Mouse (Mus musculus) liver, embryonic 14.5 days (tissue): ENCODE data around the gene Clybl. TPM values are rescaled to one million over a fixed set of nuclear protein-coding genes. Genes with fewer than 3 reads are reported as not detected.

Source experiments
- ATAC-seq: fragments of 200-750 bp; cut with Nextera tagmentation; 2 replicates; pipeline ENCODE4 v1.8.0; 2017; ENCODE audit warnings: moderate number of reproducible peaks, mild to moderate bottlenecking, moderate library complexity; ENCODE audit not compliant: insufficient read depth
- DNase-seq, 3 experiments: peaks; one replicate each; pipeline ENCODE4 v3.0.0-alpha.2; 2012 to 2013; ENCODE audit warnings: low read depth in 3 of 3, low spot score in 3 of 3
- H3K27ac ChIP-seq: fragments of 300-500 bp; sonication (generic); 2 replicates; pipeline ENCODE4 v1.5.1; 2014; ENCODE audit warnings: moderate library complexity, mild to moderate bottlenecking, control low read depth, inconsistent platforms
- H3K27me3 ChIP-seq: fragments of 300-500 bp; sonication (generic); 2 replicates; pipeline ENCODE4 v1.6.1; 2014; ENCODE audit warnings: mild to moderate bottlenecking, low read length, moderate library complexity; ENCODE audit not compliant: control insufficient read depth, insufficient read depth
- H3K36me3 ChIP-seq: fragments of 300-500 bp; sonication (generic); replicated peaks from 2 replicates; pipeline ENCODE4 v1.6.1; 2014; ENCODE audit warnings: low read depth; ENCODE audit not compliant: control insufficient read depth, insufficient read depth
- H3K4me1 ChIP-seq, 2 experiments: fragments of 200-500 bp in 1 of 2; fragments of 300-500 bp in 1 of 2; sonication (generic) in 1 of 2; replicated peaks; 2 replicates each; pipeline ENCODE4 v1.6.1; 2012 to 2014; ENCODE audit warnings: antibody characterized with exemption in 1 of 2, inconsistent platforms in 1 of 2, low read length in 1 of 2; ENCODE audit not compliant: control insufficient read depth in 2 of 2, insufficient read depth in 2 of 2
- H3K4me2 ChIP-seq: fragments of 300-500 bp; sonication (generic); 2 replicates; pipeline ENCODE4 v1.6.1; 2014; ENCODE audit warnings: low read depth, mild to moderate bottlenecking, control low read depth, moderate library complexity
- H3K4me3 ChIP-seq, 2 experiments: fragments of 200-500 bp in 1 of 2; fragments of 300-500 bp in 1 of 2; sonication (generic) in 1 of 2; 2 replicates each; pipeline ENCODE4 v1.5.1; 2012 to 2014; ENCODE audit warnings: low read depth in 2 of 2, low read length in 2 of 2, mild to moderate bottlenecking in 2 of 2, control low read depth in 1 of 2, inconsistent platforms in 1 of 2, moderate library complexity in 1 of 2; ENCODE audit not compliant: insufficient read depth in 1 of 2
- H3K9ac ChIP-seq: fragments of 300-500 bp; sonication (generic); replicated peaks from 2 replicates; pipeline ENCODE4 v1.6.1; 2014; ENCODE audit warnings: mild to moderate bottlenecking, control low read depth, moderate library complexity
- H3K9me3 ChIP-seq: fragments of 300-500 bp; sonication (generic); 2 replicates; pipeline ENCODE4 v1.6.1; 2016; ENCODE audit warnings: low read length, mixed read lengths; ENCODE audit not compliant: control insufficient read depth
- CTCF ChIP-seq: IDR thresholded peaks from 2 replicates; pipeline ENCODE4 v1.5.1; 2016; ENCODE audit warnings: antibody characterized with exemption, low read depth, control low read depth
- EP300 ChIP-seq: IDR thresholded peaks from 2 replicates; pipeline ENCODE4 v1.6.1; 2016; ENCODE audit warnings: antibody characterized with exemption, low read depth
- WGBS: fragments of 180-500 bp; shearing (Covaris S2); extraction: QIAGEN DNeasy Blood & Tissue Kit; methylation state at CpG from one replicate; pipeline ENCODE4 v1.1.7; 2014; ENCODE audit not compliant: insufficient replicate concordance; 5-methylcytosine and 5-hydroxymethylcytosine counted together
- polyA plus RNA-seq, 2 experiments: library from polyadenylated mRNA; depleted of rRNA in 1 of 2; stranded (reverse) in 1 of 2; unstranded in 1 of 2; fragments of >200 nt; fragmentation: Nextera tagmentation in 1 of 2; extraction: Ambion mirVana in 1 of 2; gene quantifications; 2 replicates each; pipeline versions ENCODE4 v1.2.1 to v1.2.3; 2012 to 2014

The Clybl gene
- polyA plus RNA-seq, 2 experiments, result 15.6 to 28.9 TPM

GRCm38 (mm10) chr14:122427204-122427560, 245.7 kb downstream of the Clybl start:
- DNase-seq (no peak), ATAC-seq (no peak)
- no peak overlapping the region for H3K9ac ChIP-seq
- H3K4me1 ChIP-seq, result no peaks in the 10 kb centered on the region
- H3K27ac ChIP-seq, result no peak overlapping the region
- H3K4me3 ChIP-seq, result no peak overlapping the region
- H3K27me3 ChIP-seq, result no peaks in the 10 kb centered on the region
- 61% methylated on average over 8 of the region's 8 CpGs for WGBS
- no peak overlapping the region for H3K4me2 ChIP-seq
- H3K36me3 ChIP-seq, result no peaks in the 10 kb centered on the region
- TF ChIP-seq EP300 (no peak), CTCF (no peak)
- H3K9me3 ChIP-seq, result no peaks in the 10 kb centered on the region

DNA sequence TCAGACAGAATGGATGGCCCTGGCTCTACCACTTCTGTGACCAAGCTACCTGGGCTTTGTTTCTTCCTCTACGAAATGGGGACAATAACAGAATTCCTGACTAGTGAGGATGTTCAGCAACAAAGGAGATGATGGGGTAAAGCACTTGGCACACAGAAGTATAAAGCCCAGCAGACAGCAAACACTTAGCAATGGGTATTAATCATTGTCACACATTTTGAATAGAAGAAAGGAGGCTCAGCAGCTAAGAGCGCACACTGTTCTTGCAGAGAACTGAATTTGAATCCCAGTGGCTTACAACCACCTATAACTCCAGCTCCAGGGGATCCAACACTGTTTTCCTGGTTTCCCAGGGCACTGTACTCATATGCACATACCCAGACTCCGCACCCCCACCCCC, 246.2 kb downstream of the Clybl start:
- Histone ChIP-seq H3K4me2 (no peak overlapping the region), H3K27ac (no peak overlapping the region), H3K4me3 (no peak overlapping the region), H3K36me3 (no peaks in the 10 kb centered on the region), H3K27me3 (no peaks in the 10 kb centered on the region), H3K9me3 (no peaks in the 10 kb centered on the region), H3K4me1 (no peaks in the 10 kb centered on the region), H3K9ac (no peak overlapping the region)
- no peak for TF ChIP-seq EP300
- TF ChIP-seq CTCF, result no peak
- 53% methylated on average over 3 of the region's 3 CpGs for WGBS
- DNase-seq (no peak), ATAC-seq (no peak)

DNA sequence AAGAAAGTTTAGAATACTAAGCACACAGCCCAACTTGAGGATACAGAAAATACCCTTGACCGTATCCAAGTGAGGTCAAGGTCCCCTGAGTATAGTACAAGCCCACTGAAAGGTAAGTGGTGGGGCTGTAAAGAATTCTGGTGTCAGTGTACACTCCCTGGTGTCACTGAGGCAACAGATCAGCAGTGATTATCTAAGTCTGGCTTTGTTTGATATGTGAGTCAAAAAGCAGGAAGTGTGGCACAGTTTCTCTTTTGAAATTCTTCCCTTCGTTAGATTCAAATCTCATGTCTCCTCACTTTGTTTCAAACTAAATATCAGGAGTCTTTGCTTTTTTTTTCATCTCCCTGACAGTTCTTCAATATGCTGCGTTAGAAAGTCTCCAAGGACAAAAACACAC, 251.1 kb downstream of the Clybl start:
- no peaks in the 10 kb centered on the region for H3K36me3 ChIP-seq
- H3K27me3 ChIP-seq, result no peaks in the 10 kb centered on the region
- ATAC-seq (no peak), DNase-seq (no peak)
- no peaks in the 10 kb centered on the region for H3K4me1 ChIP-seq
- H3K9ac ChIP-seq, result no peak overlapping the region
- H3K4me3 ChIP-seq, result no peak overlapping the region
- no peak overlapping the region for H3K4me2 ChIP-seq
- no peaks in the 10 kb centered on the region for H3K9me3 ChIP-seq
- no peak for TF ChIP-seq EP300
- TF ChIP-seq CTCF, result no peak
- no peak overlapping the region for H3K27ac ChIP-seq
- 44% methylated on average over 3 of the region's 3 CpGs for WGBS

DNA sequence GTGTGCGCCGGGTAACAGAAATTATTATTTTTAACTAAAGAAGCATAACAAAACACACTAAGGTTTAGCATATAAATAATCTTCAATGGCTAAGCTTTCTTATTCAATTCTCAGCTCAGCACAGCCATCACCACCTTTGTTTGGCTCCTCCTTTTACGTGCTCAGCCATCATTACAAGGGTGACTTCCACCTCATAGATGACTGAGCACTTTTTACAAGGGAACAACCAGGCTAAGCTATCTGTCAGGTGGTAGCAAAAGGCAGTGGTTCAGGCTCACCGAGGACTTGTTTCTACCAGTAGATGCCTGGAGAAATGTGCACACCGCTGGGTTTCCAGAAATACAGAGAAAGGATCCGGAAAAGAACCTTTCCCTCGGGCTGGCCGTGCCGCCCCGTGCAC, 252.5 kb downstream of the Clybl start:
- no peak overlapping the region for H3K4me3 ChIP-seq
- H3K27me3 ChIP-seq, result no peaks in the 10 kb centered on the region
- no peak overlapping the region for H3K4me2 ChIP-seq
- ATAC-seq (no peak), DNase-seq (no peak)
- 63% methylated on average over 10 of the region's 10 CpGs for WGBS
- no peaks in the 10 kb centered on the region for H3K36me3 ChIP-seq
- H3K4me1 ChIP-seq, result no peaks in the 10 kb centered on the region
- no peak for TF ChIP-seq CTCF
- no peak for TF ChIP-seq EP300
- no peaks in the 10 kb centered on the region for H3K9me3 ChIP-seq
- H3K9ac ChIP-seq, result no peak overlapping the region
- H3K27ac ChIP-seq, result no peak overlapping the region

DNA sequence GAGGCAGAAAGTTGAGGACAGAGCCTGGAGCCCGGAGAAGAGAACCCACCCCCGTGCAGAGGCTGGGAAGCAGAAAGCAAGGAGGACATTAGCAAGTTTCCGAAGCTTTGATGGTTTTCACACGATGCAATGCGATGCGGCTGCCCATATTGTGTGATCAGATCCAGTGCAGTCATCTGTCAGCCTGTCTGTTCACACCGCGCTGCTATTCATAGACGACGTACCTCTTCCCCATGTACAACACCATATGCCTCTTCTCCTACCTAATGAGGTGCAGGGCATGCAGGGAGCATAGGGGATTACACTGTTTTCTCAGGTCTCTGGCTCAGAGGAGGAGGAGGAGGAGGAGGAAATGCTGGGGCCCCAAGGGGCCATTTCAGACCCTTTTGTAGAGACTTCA, 255.3 kb downstream of the Clybl start:
- Histone ChIP-seq H3K9ac (no peak overlapping the region), H3K9me3 (no peaks in the 10 kb centered on the region), H3K4me3 (no peak overlapping the region), H3K4me1 (no peaks in the 10 kb centered on the region), H3K27me3 (no peaks in the 10 kb centered on the region), H3K27ac (no peak overlapping the region), H3K4me2 (no peak overlapping the region), H3K36me3 (no peaks in the 10 kb centered on the region)
- TF ChIP-seq CTCF (no peak), EP300 (no peak)
- WGBS, result 67% methylated on average over 10 of the region's 10 CpGs
- ATAC-seq (no peak), DNase-seq (no peak)
